Mouse (Mus musculus) MEL (cell line): ENCODE measurements around the gene Miga2. TPM values are rescaled to one million over a fixed set of nuclear protein-coding genes. Genes with fewer than 3 reads are reported as not detected.
A peak's percentile ranks its signal among the peaks of the same experiment; 100 is the strongest.

Experiments
- DNase-seq: peaks from one replicate; pipeline ENCODE4 v3.0.0; 2011; ENCODE audit warnings: low read depth, low spot score
- H3K27ac ChIP-seq: 2 replicates; pipeline ENCODE4 v1.5.1; 2012; ENCODE audit warnings: low read depth, mild to moderate bottlenecking, control low read depth, low read length, moderate library complexity; ENCODE audit not compliant: control insufficient read depth
- H3K27me3 ChIP-seq, 2 experiments: fragments of 150-350 bp in 1 of 2; sonication (generic) in 1 of 2; 2 replicates each; pipeline ENCODE4 v1.6.1; 2012; ENCODE audit warnings: low read length in 2 of 2, mild to moderate bottlenecking in 2 of 2, improper control_type of control experiment in 1 of 2, moderate library complexity in 1 of 2; ENCODE audit not compliant: insufficient read depth in 2 of 2, control insufficient read depth in 1 of 2
- H3K36me3 ChIP-seq, 2 experiments: 2 replicates each; pipeline ENCODE4 v1.6.1; 2012 to 2014; ENCODE audit warnings: low read length in 2 of 2, improper control_type of control experiment in 1 of 2, inconsistent platforms in 1 of 2, mild to moderate bottlenecking in 1 of 2; ENCODE audit not compliant: insufficient read depth in 2 of 2, control insufficient read depth in 1 of 2
- H3K4me1 ChIP-seq, 2 experiments: fragments of 150-350 bp in 1 of 2; sonication (generic) in 1 of 2; 2 replicates each; pipeline ENCODE4 v1.6.1; 2012; ENCODE audit warnings: low read length in 2 of 2, improper control_type of control experiment in 1 of 2, mild to moderate bottlenecking in 1 of 2; ENCODE audit not compliant: insufficient read depth in 2 of 2, control insufficient read depth in 1 of 2
- H3K4me3 ChIP-seq, 2 experiments: fragments of 150-350 bp in 1 of 2; sonication (generic) in 1 of 2; 2 replicates each; pipeline ENCODE4 v1.5.1; 2012; ENCODE audit warnings: low read depth in 2 of 2, low read length in 2 of 2, mild to moderate bottlenecking in 2 of 2, moderate library complexity in 2 of 2, control low read depth in 1 of 2, improper control_type of control experiment in 1 of 2; ENCODE audit not compliant: control insufficient read depth in 1 of 2, insufficient read depth in 1 of 2
- H3K79me2 ChIP-seq: 2 replicates; pipeline ENCODE4 v1.6.1; 2012; ENCODE audit warnings: mild to moderate bottlenecking, low read length, moderate library complexity; ENCODE audit not compliant: control insufficient read depth, poor library complexity, insufficient read depth
- H3K9ac ChIP-seq: 2 replicates; pipeline ENCODE4 v1.6.1; 2012; ENCODE audit warnings: low read depth, mild to moderate bottlenecking, control low read depth, low read length, moderate library complexity; ENCODE audit not compliant: control insufficient read depth, poor library complexity, severe bottlenecking
- H3K9me3 ChIP-seq: fragments of 150-350 bp; sonication (generic); replicated peaks from 2 replicates; pipeline ENCODE4 v1.6.1; 2012; ENCODE audit warnings: mild to moderate bottlenecking, low read length, improper control_type of control experiment, moderate library complexity; ENCODE audit not compliant: insufficient read depth
- BHLHE40 ChIP-seq: IDR thresholded peaks from 2 replicates; pipeline ENCODE4 v1.6.1; 2012; ENCODE audit warnings: low read depth, mild to moderate bottlenecking, inconsistent platforms, low read length, improper control_type of control experiment, borderline replicate concordance
- CHD1 ChIP-seq: IDR thresholded peaks from 2 replicates; pipeline ENCODE4 v1.6.1; 2012; ENCODE audit warnings: low read depth, mild to moderate bottlenecking, inconsistent platforms, low read length, improper control_type of control experiment
- CHD2 ChIP-seq: IDR thresholded peaks from 2 replicates; pipeline ENCODE4 v1.6.1; 2011; ENCODE audit warnings: low read length, improper control_type of control experiment
- E2F4 ChIP-seq: IDR thresholded peaks from 2 replicates; pipeline ENCODE4 v1.6.1; 2011; ENCODE audit warnings: low read depth, low read length, improper control_type of control experiment, borderline replicate concordance
- ELF1 ChIP-seq: IDR thresholded peaks from 2 replicates; pipeline ENCODE4 v1.6.1; 2014; ENCODE audit warnings: low read depth, mild to moderate bottlenecking, inconsistent platforms, low read length, improper control_type of control experiment, moderate library complexity
- EP300 ChIP-seq, 2 experiments: IDR thresholded peaks; 2 replicates each; pipeline ENCODE4 v1.6.1; 2011; ENCODE audit warnings: improper control_type of control experiment in 2 of 2, low read length in 2 of 2, low read depth in 1 of 2, mild to moderate bottlenecking in 1 of 2
- ETS1 ChIP-seq: IDR thresholded peaks from 2 replicates; pipeline ENCODE4 v1.6.1; 2012; ENCODE audit warnings: low read depth, mild to moderate bottlenecking, inconsistent platforms, low read length, improper control_type of control experiment, moderate library complexity
- GABPA ChIP-seq: IDR thresholded peaks from 2 replicates; pipeline ENCODE4 v1.6.1; 2012; ENCODE audit warnings: low read depth, mild to moderate bottlenecking, inconsistent platforms, low read length, improper control_type of control experiment, moderate library complexity
- GATA1 ChIP-seq: IDR thresholded peaks from 2 replicates; pipeline ENCODE4 v1.6.1; 2011; ENCODE audit warnings: low read depth, low read length, improper control_type of control experiment
- JUND ChIP-seq: IDR thresholded peaks from 2 replicates; pipeline ENCODE4 v1.6.1; 2011; ENCODE audit warnings: low read depth, mild to moderate bottlenecking, improper control_type of control experiment, low read length
- MAFK ChIP-seq: IDR thresholded peaks from 2 replicates; pipeline ENCODE4 v1.6.1; 2011; ENCODE audit warnings: low read depth, mild to moderate bottlenecking, low read length, improper control_type of control experiment, borderline replicate concordance
- MAZ ChIP-seq: IDR thresholded peaks from 2 replicates; pipeline ENCODE4 v1.6.1; 2012; ENCODE audit warnings: low read depth, mild to moderate bottlenecking, inconsistent platforms, low read length, improper control_type of control experiment
- MEF2A ChIP-seq: IDR thresholded peaks from 2 replicates; pipeline ENCODE4 v1.6.1; 2014; ENCODE audit warnings: low read depth, mild to moderate bottlenecking, inconsistent platforms, low read length, improper control_type of control experiment; ENCODE audit not compliant: poor library complexity, insufficient replicate concordance, severe bottlenecking; ENCODE audit errors: extremely low read depth
- MXI1 ChIP-seq: IDR thresholded peaks from 2 replicates; pipeline ENCODE4 v1.6.1; 2011; ENCODE audit warnings: mild to moderate bottlenecking, low read depth, low read length, improper control_type of control experiment
- MYB ChIP-seq: IDR thresholded peaks from 2 replicates; pipeline ENCODE4 v1.6.1; 2011; ENCODE audit warnings: mild to moderate bottlenecking, low read depth, low read length, improper control_type of control experiment
- NELFE ChIP-seq: IDR thresholded peaks from 2 replicates; pipeline ENCODE4 v1.6.1; 2011; ENCODE audit warnings: low read depth, low read length, improper control_type of control experiment
- NRF1 ChIP-seq: IDR thresholded peaks from 2 replicates; pipeline ENCODE4 v1.6.1; 2014; ENCODE audit warnings: low read depth, mild to moderate bottlenecking, inconsistent platforms, low read length, improper control_type of control experiment, moderate library complexity; ENCODE audit not compliant: poor library complexity, insufficient read depth, severe bottlenecking
- POLR2A ChIP-seq, 2 experiments: IDR thresholded peaks; 2 replicates each; pipeline ENCODE4 v1.6.1; 2011 to 2012; ENCODE audit warnings: low read length in 2 of 2, mild to moderate bottlenecking in 2 of 2, control low read depth in 1 of 2, improper control_type of control experiment in 1 of 2, low read depth in 1 of 2, moderate library complexity in 1 of 2; ENCODE audit not compliant: control insufficient read depth in 1 of 2, insufficient read depth in 1 of 2, poor library complexity in 1 of 2
- POLR2AphosphoS2 ChIP-seq: IDR thresholded peaks from 2 replicates; pipeline ENCODE4 v1.6.1; 2011; ENCODE audit warnings: low read length, improper control_type of control experiment
- POLR2AphosphoS5 ChIP-seq: IDR thresholded peaks from 2 replicates; pipeline ENCODE4 v1.6.1; 2012; ENCODE audit warnings: low read depth, borderline replicate concordance, mild to moderate bottlenecking, inconsistent platforms, low read length, moderate library complexity, mixed read lengths
- RAD21 ChIP-seq: IDR thresholded peaks from 2 replicates; pipeline ENCODE4 v1.6.1; 2011; ENCODE audit warnings: mild to moderate bottlenecking, low read depth, low read length, improper control_type of control experiment
- RCOR1 ChIP-seq: IDR thresholded peaks from 2 replicates; pipeline ENCODE4 v1.6.1; 2012; ENCODE audit warnings: low read depth, mild to moderate bottlenecking, inconsistent platforms, low read length, improper control_type of control experiment
- SIN3A ChIP-seq: IDR thresholded peaks from 2 replicates; pipeline ENCODE4 v1.6.1; 2012; ENCODE audit warnings: low read length, improper control_type of control experiment, inconsistent platforms
- TBP ChIP-seq: IDR thresholded peaks from 2 replicates; pipeline ENCODE4 v1.8.0; 2011; ENCODE audit warnings: low read depth, low read length, improper control_type of control experiment
- TCF12 ChIP-seq: IDR thresholded peaks from 2 replicates; pipeline ENCODE4 v1.6.1; 2014; ENCODE audit warnings: low read depth, mild to moderate bottlenecking, inconsistent platforms, low read length, improper control_type of control experiment, moderate library complexity
- UBTF ChIP-seq: IDR thresholded peaks from 2 replicates; pipeline ENCODE4 v1.6.1; 2012; ENCODE audit warnings: low read depth, mild to moderate bottlenecking, inconsistent platforms, low read length, improper control_type of control experiment, moderate library complexity, borderline replicate concordance; ENCODE audit not compliant: insufficient read depth
- USF1 ChIP-seq: IDR thresholded peaks from 2 replicates; pipeline ENCODE4 v1.6.1; 2014; ENCODE audit warnings: low read depth, mild to moderate bottlenecking, inconsistent platforms, low read length, improper control_type of control experiment, moderate library complexity
- USF2 ChIP-seq, 2 experiments: IDR thresholded peaks; 2 replicates each; pipeline ENCODE4 v1.6.1; 2011 to 2012; ENCODE audit warnings: improper control_type of control experiment in 2 of 2, low read length in 2 of 2, borderline replicate concordance in 1 of 2, inconsistent platforms in 1 of 2, low read depth in 1 of 2, mild to moderate bottlenecking in 1 of 2; ENCODE audit not compliant: insufficient read depth in 1 of 2
- ZKSCAN1 ChIP-seq: IDR thresholded peaks from 2 replicates; pipeline ENCODE4 v1.6.1; 2012; ENCODE audit warnings: low read depth, mild to moderate bottlenecking, inconsistent platforms, low read length, improper control_type of control experiment, moderate library complexity
- ZNF384 ChIP-seq: IDR thresholded peaks from 2 replicates; pipeline ENCODE4 v1.6.1; 2012; ENCODE audit warnings: low read depth, mild to moderate bottlenecking, inconsistent platforms, low read length, improper control_type of control experiment
- polyA plus RNA-seq, 2 experiments: library from polyadenylated mRNA; stranded (reverse) in 1 of 2; unstranded in 1 of 2; fragments of >175 nt in 1 of 2; fragments of >200 nt in 1 of 2; gene quantifications; 2 replicates each; pipeline versions ENCODE4 v1.2.1 to v1.2.4; 2012; ENCODE audit warnings: low replicate concordance in 2 of 2, low read depth in 1 of 2; ENCODE audit not compliant: insufficient read length in 2 of 2, insufficient read depth in 1 of 2, missing spikeins in 1 of 2
- total RNA-seq: library from RNA; depleted of rRNA; stranded (reverse); fragments of 300-350 nt; gene quantifications from 2 replicates; pipeline ENCODE4 v1.2.3, GENCODE M21; 2012

The Miga2 gene
- total and polyA plus RNA-seq, 3 experiments: 20.3 to 25.8 TPM; not detected in 1

DNA sequence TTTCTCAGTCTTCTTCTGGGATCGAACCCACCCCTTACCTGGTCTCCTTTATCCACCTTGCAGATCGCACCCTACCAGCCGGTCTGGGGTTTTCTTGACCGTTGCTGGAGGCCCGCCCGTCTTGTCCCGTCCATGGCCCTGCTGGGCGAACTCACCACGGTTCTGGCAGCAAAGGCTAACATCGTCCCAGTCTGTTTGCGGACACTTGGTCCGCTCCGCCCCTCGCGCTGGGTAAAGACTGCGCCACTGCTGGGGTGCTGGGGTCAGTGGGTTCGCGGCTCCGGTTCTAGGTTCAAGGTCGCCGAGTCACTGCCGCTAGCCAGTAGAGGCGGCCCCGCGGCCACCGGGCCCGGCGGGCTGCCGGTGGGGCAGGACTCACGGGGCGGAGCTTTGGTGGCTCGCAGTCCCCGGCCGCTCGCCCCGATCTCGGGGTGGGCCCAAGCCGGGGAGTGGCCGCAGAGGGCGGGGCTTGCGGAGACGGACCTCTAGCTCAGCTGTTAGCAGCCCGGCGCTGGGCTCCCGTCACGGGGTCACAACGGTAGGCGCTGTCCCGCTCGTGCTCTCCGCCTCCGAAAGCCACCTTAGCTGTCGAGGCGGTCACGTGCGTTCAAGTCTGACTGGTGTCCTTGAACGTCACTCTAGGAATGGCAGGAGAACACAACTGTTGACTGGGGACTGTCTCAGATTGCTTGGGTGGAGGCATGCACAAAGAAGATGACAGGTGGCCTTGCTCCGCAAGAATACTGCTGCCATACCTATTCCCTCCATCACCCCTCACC, 51.3 kb downstream of the Miga2 start, which contains the start of gene Crat (continued):
- TF ChIP-seq TCF12 (0 out of 2 replicates have a peak, but pooled peaks have one; percentile 17), GABPA (no peak), MAZ (peak; percentile 55; the same call in 1 of the 2 replicates), CHD1 (peak; percentile 82), TBP (no peak), ZKSCAN1 (no peak)

GRCm38 (mm10) chr2:30415936-30416648, 52.1 kb downstream of the Miga2 start, which contains the start of gene Ptpa:
Gene Ptpa, plus strand, starts transcription at chr2:30416039.
- peak within 1 kb of the TSS; percentile 99 for H3K9ac ChIP-seq
- DNase-seq: peak; percentile 93
- peaks cover 12 to 26% of the 10 kb centered on the region in 2 experiments; a peak in 3 of 4 replicates for H3K4me1 ChIP-seq
- H3K27me3 ChIP-seq: no peaks in the 10 kb centered on the region
- peak within 1 kb of the TSS; percentile 66 to 95 for H3K4me3 ChIP-seq
- no peaks in the 10 kb centered on the region for H3K9me3 ChIP-seq
- H3K36me3 ChIP-seq: peaks cover 5 to 18% of the 10 kb centered on the region in 2 experiments
- H3K79me2 ChIP-seq: peaks cover 56% of the 10 kb centered on the region
- peak within 1 kb of the TSS; percentile 74 for H3K27ac ChIP-seq
- TF ChIP-seq ELF1 (peak; percentile 57), ETS1 (peak; percentile 15; the same call in 1 of the 2 replicates), CHD2 (no peak), ZNF384 (no peak), MEF2A (no peak), CHD1 (peak; percentile 43; the same call in 1 of the 2 replicates), UBTF (peak; percentile 71; the same call in 1 of the 2 replicates), NELFE (peak; percentile 97), NRF1 (peak; percentile 87), RAD21 (no peak), BHLHE40 (no peak), GABPA (0 out of 2 replicates have a peak, but pooled peaks have one; percentile 44), POLR2AphosphoS5 (no peak), JUND (no peak), MAFK (no peak), RCOR1 (no peak), EP300 (IDR thresholded peaks at IDR 0.05; ENCODE audit: low read depth in 1 of 2, low read length in 2 of 2) (peak in 1 of 2 experiments; percentile 59; a peak in 2 of 4 replicates), ZKSCAN1 (no peak), POLR2A (IDR thresholded peaks at IDR 0.05; ENCODE audit: control insufficient read depth in 1 of 2, insufficient read depth in 1 of 2, low read depth in 1 of 2, low read length in 2 of 2, poor library complexity in 1 of 2) (peak; percentile 84 to 100), MYB (peak; percentile 98), GATA1 (no peak), MXI1 (peak; percentile 68; the same call in 1 of the 2 replicates), USF1 (no peak), TBP (peak; percentile 83), E2F4 (peak; percentile 72; the same call in 1 of the 2 replicates), SIN3A (peak; percentile 85), MAZ (no peak), POLR2AphosphoS2 (no peak; the same call in 1 of the 2 replicates), USF2 (IDR thresholded peaks at IDR 0.05; ENCODE audit: borderline replicate concordance in 1 of 2, insufficient read depth in 1 of 2, low read depth in 1 of 2, low read length in 2 of 2) (no peak)
